Mouse (Mus musculus) kidney, postnatal 36 days (tissue): ENCODE measurements around the gene Vmn2r31.
"Not testable (repeated sequence)": the region's sequence is repeated elsewhere in the genome, so short reads cannot be mapped to it uniquely, and the experiment has no call there.

Experiments used
- DNase-seq, 2 experiments: peaks; one replicate each; pipeline ENCODE4 v3.0.0; 2021 to 2022; ENCODE audit warnings: mixed read lengths in 2 of 2

Gene Vmn2r31

DNA sequence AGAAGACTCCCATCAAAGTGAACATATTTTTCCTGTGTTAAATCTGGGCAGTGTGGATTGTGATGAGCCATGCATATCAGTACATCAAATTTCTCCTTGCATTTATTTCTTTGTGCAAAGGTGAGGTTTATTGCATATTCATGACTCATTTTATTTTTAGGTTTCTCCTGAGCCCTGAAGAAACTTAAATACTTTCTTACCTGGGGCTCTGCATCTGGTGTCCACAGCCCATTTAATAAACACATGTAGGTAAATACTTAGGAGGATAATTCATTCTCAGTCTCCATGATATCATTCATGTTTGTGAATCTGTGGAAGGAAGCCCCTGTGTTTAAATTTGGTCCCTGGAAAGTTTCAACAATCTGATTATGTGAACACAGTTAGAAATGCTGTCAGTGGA, at the start of gene Vmn2r31:
Vmn2r31 (minus strand) TSS at position 101 of the 400 bp plus-strand sequence.
- DNase-seq = not testable (repeated sequence)

DNA sequence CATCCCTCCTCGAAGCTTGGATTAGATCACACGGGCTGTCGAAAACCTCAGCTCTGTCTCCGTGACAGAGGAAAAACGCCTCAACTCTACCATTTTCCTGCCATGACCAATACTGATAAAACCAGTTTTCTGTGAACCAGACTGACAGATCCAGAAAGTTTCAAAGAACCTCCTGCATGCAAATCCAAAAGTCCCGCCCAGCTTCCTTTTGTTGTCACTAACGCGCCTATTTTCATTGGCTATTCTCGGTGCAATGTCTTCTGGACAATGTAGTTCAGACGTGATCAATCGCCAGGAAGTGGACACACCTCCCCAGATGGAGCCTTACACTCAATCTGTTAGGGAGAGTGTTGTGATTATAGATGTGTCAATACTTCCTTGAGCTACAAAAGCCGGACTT, 25.1 kb downstream of the Vmn2r31 start, which contains the start of gene Gm45783:
Gm45783 (minus strand) TSS at position 143 of the 400 bp plus-strand sequence.
- peak; percentile 10 to 24 for DNase-seq

GRCm38 (mm10) chr7:7337509-7337908, 62.0 kb downstream of the Vmn2r31 start, which contains the start of gene Vmn2r30:
Gene Vmn2r30 (minus strand): TSS chr7:7337609.
- DNase-seq = not testable (repeated sequence)
